Mouse (Mus musculus) G1E (cell line): ENCODE measurements around the gene Myl7.

Source experiments
- CTCF ChIP-seq: IDR thresholded peaks from 2 replicates; pipeline ENCODE4 v1.5.1; 2012; ENCODE audit warnings: low read depth, low read length, inconsistent platforms, mixed read lengths
- GATA1 ChIP-seq: IDR thresholded peaks from 2 replicates; pipeline ENCODE4 v1.6.1; 2012; ENCODE audit warnings: borderline replicate concordance, low read length, inconsistent platforms, mixed read lengths
- GATA2 ChIP-seq: IDR thresholded peaks from 2 replicates; pipeline ENCODE4 v1.6.1; 2012; ENCODE audit warnings: low read depth, low read length, inconsistent platforms, borderline replicate concordance
- POLR2AphosphoS5 ChIP-seq: IDR thresholded peaks from 2 replicates; pipeline ENCODE4 v1.6.1; 2012; ENCODE audit warnings: low read depth, low read length, inconsistent platforms; ENCODE audit not compliant: insufficient replicate concordance
- TAL1 ChIP-seq: conservative IDR thresholded peaks from 2 replicates; pipeline ENCODE4 v1.6.1; 2012; ENCODE audit warnings: low read depth, low read length, inconsistent platforms, mixed read lengths

GRCm38 (mm10) chr11:5919606-5920005 lies 21.0 kb upstream of the Myl7 start:
- TF ChIP-seq CTCF: no peak
- no peak for TF ChIP-seq POLR2AphosphoS5
- no peak for TF ChIP-seq GATA1
- TF ChIP-seq TAL1: no peak
- TF ChIP-seq GATA2: no peak
